Mouse (Mus musculus) intestine, embryonic 15.5 days (tissue): ENCODE data around the gene Utp11. TPM values are rescaled to one million over a fixed set of nuclear protein-coding genes. Genes with fewer than 3 reads are reported as not detected.
"Not testable (repeated sequence)": the region's sequence is repeated elsewhere in the genome, so short reads cannot be mapped to it uniquely, and the experiment has no call there.

Experiments used
- ATAC-seq: fragments of 200-750 bp; cut with Nextera tagmentation; 2 replicates; pipeline ENCODE4 v1.8.0; 2017; ENCODE audit warnings: moderate TSS enrichment, moderate library complexity
- H3K27ac ChIP-seq: fragments of 300-500 bp; sonication (generic); 2 replicates; pipeline ENCODE4 v1.5.1; 2015; ENCODE audit warnings: mild to moderate bottlenecking, inconsistent platforms
- H3K27me3 ChIP-seq: fragments of 300-500 bp; sonication (generic); replicated peaks from 2 replicates; pipeline ENCODE4 v1.6.1; 2015; ENCODE audit warnings: inconsistent platforms
- H3K36me3 ChIP-seq: fragments of 300-500 bp; sonication (generic); 2 replicates; pipeline ENCODE4 v1.6.1; 2015; ENCODE audit warnings: inconsistent platforms
- H3K4me1 ChIP-seq: fragments of 300-500 bp; sonication (generic); replicated peaks from 2 replicates; pipeline ENCODE4 v1.6.1; 2015; ENCODE audit warnings: inconsistent platforms
- H3K4me2 ChIP-seq: fragments of 300-500 bp; sonication (generic); replicated peaks from 2 replicates; pipeline ENCODE4 v1.6.1; 2015; ENCODE audit warnings: mild to moderate bottlenecking, inconsistent platforms
- H3K4me3 ChIP-seq: fragments of 300-500 bp; sonication (generic); replicated peaks from 2 replicates; pipeline ENCODE4 v1.5.1; 2015; ENCODE audit warnings: inconsistent platforms
- H3K9ac ChIP-seq: fragments of 300-500 bp; sonication (generic); 2 replicates; pipeline ENCODE4 v1.6.1; 2015; ENCODE audit warnings: inconsistent platforms
- H3K9me3 ChIP-seq: fragments of 300-500 bp; sonication (generic); 2 replicates; pipeline ENCODE4 v1.6.1; 2016; ENCODE audit warnings: inconsistent platforms
- WGBS: fragments of 180-500 bp; shearing (Covaris S2); methylation state at CpG from one replicate; pipeline ENCODE4 v1.1.7; 2015; 5-methylcytosine and 5-hydroxymethylcytosine counted together
- polyA plus RNA-seq: library from polyadenylated mRNA; unstranded; fragments of >200 nt; fragmentation: Nextera tagmentation; extraction: Ambion mirVana; gene quantifications from 2 replicates; pipeline ENCODE4 v1.2.1, GENCODE M21; 2015

The Utp11 gene
- polyA plus RNA-seq, 1 experiment from 2014 or later = 67.6 TPM

DNA sequence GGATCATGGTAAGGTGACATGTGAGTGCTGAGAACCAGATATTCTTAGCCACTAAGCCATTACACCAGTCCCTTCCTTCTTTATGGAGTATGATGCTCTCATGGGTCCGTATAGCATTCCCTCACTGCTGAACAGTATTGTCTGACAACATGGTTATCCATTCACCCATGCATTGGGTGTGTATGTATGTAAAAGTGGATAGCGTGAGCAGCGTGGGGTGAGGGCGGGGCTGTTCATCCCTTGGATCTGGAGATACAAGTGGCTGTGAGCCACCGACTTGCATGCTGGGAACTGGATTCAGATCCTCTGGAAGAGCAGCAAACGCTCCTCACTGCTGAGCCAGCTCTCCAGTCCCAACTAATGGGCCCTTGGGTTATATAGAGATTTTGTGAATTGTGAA is 19.2 kb upstream of the Utp11 start:
- no peak overlapping the region for H3K27ac ChIP-seq
- no peak overlapping the region for H3K4me3 ChIP-seq
- H3K27me3 ChIP-seq = no peaks in the 10 kb centered on the region
- 81% methylated on average over 6 of the region's 6 CpGs for WGBS
- no peaks in the 10 kb centered on the region for H3K9me3 ChIP-seq
- peaks cover 8% of the 10 kb centered on the region for H3K36me3 ChIP-seq
- peaks cover 33% of the 10 kb centered on the region for H3K4me1 ChIP-seq
- ATAC-seq = no peak
- no peak overlapping the region for H3K9ac ChIP-seq
- H3K4me2 ChIP-seq = no peak overlapping the region

DNA sequence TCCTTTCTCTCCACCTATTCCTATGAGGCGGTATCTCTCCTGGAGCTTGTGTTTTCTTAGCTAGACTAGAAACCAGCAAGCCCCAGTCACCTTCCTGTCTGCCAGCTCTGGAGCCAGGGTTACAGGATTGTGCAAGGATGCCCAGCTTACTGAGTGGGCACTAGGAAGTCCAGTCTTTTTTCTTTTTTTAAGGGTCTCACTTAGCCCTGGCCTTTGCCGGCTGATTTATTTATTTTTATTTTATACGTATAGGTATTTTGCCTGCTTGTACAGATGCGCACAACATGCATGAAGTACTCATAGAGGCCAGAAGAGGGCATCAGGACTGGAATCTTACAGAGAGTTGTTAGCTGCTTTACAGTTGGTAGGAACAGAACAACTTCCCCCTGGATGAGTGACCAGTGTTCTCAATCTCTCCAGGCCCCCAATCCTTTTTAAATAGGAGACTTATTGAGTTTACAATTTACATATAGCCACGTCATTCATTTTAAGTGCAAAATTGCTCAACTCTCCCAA is 17.4 kb upstream of the Utp11 start:
- Histone ChIP-seq H3K36me3 (0 out of 2 replicates have a peak, but pooled peaks cover 3% of the 10 kb centered on the region), H3K9me3 (no peaks in the 10 kb centered on the region), H3K4me2 (peak overlapping the region; percentile 67), H3K4me3 (no peak overlapping the region), H3K9ac (no peak overlapping the region), H3K27ac (0 out of 2 replicates have a peak overlapping the region, but pooled peaks have one; percentile 95), H3K4me1 (peaks cover 28% of the 10 kb centered on the region), H3K27me3 (no peaks in the 10 kb centered on the region)
- no peak for ATAC-seq
- WGBS = 6% methylated on average over 5 of the region's 5 CpGs

DNA sequence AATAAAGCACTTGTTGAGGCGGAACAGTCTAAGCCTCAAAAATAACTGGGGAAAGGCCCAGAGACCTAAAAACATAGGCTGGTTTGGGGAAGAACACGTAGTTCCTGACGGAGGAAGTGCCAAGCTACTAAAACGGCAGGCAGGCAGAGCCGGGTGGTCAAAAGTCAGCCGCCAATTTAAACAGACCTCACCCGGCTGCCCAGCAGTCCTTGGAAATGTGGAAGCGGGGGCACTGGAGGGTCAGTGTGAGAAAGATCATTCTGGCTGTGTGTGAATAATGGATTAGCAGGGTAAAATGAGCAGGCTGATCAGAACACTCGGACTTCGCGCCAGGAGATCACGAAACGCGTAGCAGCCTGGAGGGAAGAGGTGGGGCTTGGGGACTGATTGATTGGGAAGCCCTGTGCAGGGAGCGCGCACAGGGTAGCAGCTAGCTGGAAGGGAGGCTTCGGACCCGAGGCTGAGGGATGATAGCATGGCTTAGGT is 16.6 kb upstream of the Utp11 start:
- H3K36me3 ChIP-seq = 0 out of 2 replicates have a peak, but pooled peaks cover 3% of the 10 kb centered on the region
- WGBS = 3% methylated on average over 18 of the region's 18 CpGs
- no peaks in the 10 kb centered on the region for H3K27me3 ChIP-seq
- H3K9ac ChIP-seq = no peak overlapping the region
- no peak for ATAC-seq
- peak overlapping the region; percentile 67 for H3K4me2 ChIP-seq
- H3K4me3 ChIP-seq = peak overlapping the region; percentile 15; the same call in 1 of the 2 replicates
- H3K4me1 ChIP-seq = peaks cover 28% of the 10 kb centered on the region
- H3K9me3 ChIP-seq = no peaks in the 10 kb centered on the region
- peak overlapping the region; percentile 95 for H3K27ac ChIP-seq

DNA sequence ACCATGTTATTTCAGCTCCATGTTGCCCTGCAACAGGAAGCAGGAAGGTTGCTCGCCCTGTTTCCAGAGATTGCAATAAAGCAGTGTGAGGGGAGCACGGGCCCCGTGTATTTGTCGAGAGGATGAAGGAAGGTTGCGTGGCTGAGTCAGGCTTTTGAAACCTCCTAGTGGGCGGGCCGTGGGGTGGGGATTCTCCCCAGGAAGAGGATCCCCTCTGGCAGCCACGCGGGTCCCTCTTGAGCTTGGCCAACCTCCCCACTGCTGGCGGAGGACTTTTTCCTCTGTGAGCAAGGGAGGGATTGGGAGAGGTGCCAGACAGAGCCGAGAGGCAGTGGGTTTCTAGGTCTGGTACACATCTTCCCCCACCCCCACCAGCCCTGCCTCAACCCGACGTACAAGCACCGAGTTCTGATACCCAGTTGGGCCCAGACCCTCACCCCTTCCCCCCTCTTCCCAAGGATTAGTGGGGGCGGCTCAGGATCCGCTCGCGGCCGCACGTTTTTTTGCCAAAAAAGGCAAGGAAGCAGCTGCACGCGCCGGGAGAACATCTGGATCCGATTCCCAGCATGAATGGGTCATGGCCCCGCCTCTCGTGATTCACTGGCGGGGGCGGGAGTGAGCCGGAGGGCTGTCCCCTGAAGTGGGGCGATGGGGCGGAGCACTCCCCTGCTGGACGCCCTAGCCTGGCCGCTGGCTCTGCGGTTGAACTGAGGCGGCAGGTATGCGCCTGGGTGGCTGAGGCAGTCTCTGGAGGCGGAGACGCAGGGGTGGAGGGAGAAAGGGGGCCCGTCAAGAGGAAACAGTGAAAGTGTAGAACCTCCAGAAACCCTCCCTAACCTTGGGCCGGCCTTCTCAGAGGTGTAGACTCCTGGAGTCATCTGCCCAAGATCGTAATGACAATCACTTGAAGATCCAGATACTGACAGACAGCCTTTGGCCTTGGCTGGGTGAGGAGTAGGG is 15.4 kb upstream of the Utp11 start:
- Histone ChIP-seq H3K9me3 (no peaks in the 10 kb centered on the region), H3K27ac (peak overlapping the region; percentile 95), H3K9ac (peak overlapping the region; percentile 27; the same call in 1 of the 2 replicates), H3K4me3 (peak overlapping the region; percentile 40), H3K4me2 (peak overlapping the region; percentile 67), H3K4me1 (peaks cover 40% of the 10 kb centered on the region), H3K27me3 (no peaks in the 10 kb centered on the region), H3K36me3 (0 out of 2 replicates have a peak, but pooled peaks cover 3% of the 10 kb centered on the region)
- ATAC-seq = peak; percentile 93
- under 1% methylated on average over 41 of the region's 41 CpGs for WGBS

DNA sequence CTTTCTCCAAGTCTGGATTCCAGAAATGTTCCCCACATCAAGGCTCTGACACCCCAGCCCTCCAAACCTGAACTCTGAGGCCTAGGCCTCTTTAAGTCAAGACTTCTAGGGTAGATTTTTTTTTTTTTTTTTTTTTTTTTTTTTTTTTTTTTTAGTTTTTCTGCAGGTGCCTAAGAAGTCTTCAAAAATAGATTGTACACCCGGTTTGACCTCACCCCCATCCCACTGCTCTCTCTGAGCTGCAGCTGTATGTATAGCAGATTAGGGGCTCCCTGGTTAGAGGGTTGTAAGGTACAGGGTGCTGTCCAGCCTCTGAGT is 14.8 kb upstream of the Utp11 start:
- H3K27me3 ChIP-seq, H3K9ac ChIP-seq, H3K4me3 ChIP-seq, ATAC-seq, H3K9me3 ChIP-seq, H3K36me3 ChIP-seq: not testable (repeated sequence)
- 12% methylated on average over 1 of the region's 1 CpGs for whole genome bisulfite sequencing
- H3K27ac ChIP-seq = peak overlapping the region; percentile 95
- H3K4me1 ChIP-seq = peaks cover 46% of the 10 kb centered on the region
- peak overlapping the region; percentile 67 for H3K4me2 ChIP-seq

DNA sequence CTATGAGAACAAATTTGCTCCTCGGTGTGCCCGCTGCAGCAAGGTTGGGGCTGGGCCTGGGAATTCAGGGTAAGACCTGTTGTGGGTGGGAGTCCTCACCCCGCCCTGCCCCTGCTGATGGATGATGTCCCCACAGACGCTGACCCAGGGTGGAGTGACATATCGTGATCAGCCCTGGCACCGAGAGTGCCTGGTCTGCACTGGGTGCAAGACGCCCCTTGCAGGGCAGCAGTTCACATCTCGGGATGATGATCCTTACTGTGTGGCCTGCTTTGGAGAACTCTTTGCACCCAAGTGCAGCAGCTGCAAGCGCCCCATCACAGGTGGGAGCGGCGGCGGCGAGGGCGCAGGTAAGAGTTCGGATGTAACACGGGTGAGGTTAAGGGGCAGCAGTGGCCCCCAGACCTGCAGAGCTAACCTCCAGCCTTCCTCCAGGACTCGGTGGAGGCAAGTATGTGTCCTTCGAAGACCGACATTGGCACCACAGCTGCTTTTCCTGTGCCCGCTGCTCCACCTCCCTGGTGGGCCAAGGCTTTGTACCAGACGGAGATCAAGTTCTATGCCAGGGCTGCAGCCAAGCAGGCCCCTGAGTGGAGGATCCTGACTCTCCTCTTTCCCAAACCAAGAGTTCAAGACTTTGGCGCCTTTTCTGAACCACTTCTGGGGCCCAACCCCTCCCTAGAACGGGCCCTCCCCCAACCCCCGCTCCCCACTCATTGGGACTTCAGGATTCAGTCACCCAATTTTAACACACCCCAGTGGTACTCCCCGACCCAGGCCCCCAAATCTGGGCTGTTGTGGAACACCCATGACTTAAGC is 14.2 kb upstream of the Utp11 start:
- WGBS = 85% methylated on average over 25 of the region's 25 CpGs
- H3K4me3 ChIP-seq, ATAC-seq, H3K9ac ChIP-seq, H3K4me2 ChIP-seq, H3K9me3 ChIP-seq, H3K27me3 ChIP-seq, H3K36me3 ChIP-seq: not testable (repeated sequence)
- peaks cover 47% of the 10 kb centered on the region for H3K4me1 ChIP-seq
- peak overlapping the region; percentile 95 for H3K27ac ChIP-seq

DNA sequence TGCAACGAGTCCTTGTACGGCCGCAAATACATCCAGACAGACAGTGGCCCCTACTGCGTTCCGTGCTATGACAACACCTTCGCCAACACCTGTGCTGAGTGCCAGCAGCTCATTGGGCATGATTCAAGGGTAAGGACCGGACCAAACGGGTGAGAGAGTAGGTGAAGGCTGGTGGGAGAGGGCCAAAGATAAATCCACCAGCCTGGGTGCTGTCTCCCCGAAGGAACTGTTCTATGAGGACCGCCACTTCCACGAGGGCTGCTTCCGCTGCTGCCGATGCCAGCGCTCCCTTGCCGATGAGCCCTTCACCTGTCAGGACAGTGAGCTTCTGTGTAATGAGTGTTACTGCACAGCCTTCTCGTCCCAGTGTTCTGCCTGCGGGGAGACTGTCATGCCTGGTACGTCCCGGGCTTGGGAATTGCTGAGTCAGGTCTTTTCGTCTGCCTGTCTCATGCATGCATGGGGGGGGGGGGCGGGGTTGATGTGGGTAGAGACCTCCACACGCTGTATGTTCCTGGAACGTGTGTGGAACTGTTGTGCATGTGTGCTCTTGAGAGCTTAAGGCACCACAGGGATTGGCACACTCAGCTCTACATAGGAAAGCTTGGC is 12.4 kb upstream of the Utp11 start:
- H3K4me2 ChIP-seq = no peak overlapping the region
- H3K4me1 ChIP-seq = peaks cover 56% of the 10 kb centered on the region
- H3K36me3 ChIP-seq = 0 out of 2 replicates have a peak, but pooled peaks cover 3% of the 10 kb centered on the region
- H3K27me3 ChIP-seq = no peaks in the 10 kb centered on the region
- no peak overlapping the region for H3K4me3 ChIP-seq
- no peaks in the 10 kb centered on the region for H3K9me3 ChIP-seq
- peak overlapping the region; percentile 91; the same call in 1 of the 2 replicates for H3K27ac ChIP-seq
- no peak overlapping the region for H3K9ac ChIP-seq
- ATAC-seq = no peak
- WGBS = 85% methylated on average over 23 of the region's 23 CpGs

DNA sequence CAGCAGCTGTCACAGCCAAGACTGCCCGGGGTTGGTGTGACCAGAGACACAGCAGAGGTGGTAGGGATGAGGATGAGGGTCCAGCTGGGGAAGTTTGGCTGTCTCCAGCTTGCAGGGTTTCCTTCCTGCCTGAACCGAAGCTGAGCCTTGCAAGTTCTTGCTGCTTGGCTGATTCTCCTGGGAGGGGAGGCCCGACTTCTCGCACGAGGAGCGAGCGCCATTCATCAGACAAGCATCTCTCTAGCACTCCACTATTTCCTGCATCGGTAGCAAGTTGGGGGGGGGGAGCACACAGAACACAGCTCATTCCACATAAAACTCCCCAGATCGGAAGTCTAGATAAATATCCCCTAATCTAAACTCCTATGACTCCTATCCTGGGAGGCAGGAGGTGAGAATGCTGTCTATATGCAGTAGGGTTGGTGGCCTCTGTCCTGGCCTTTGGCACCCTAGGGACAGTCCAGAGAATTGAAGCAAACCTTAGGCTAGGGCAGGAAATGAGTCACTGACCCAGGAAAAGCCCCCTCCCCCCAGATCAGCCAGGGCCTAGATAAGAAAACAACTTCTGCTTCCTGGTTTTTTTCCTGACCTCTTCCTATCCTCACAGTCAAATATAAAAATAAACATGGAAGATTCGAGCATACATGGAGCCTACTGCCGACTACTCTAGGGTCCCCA is 11.5 kb upstream of the Utp11 start:
- WGBS = 21% methylated on average over 11 of the region's 11 CpGs
- no peaks in the 10 kb centered on the region for H3K9me3 ChIP-seq
- no peak for ATAC-seq
- H3K27me3 ChIP-seq = no peaks in the 10 kb centered on the region
- H3K4me1 ChIP-seq = peaks cover 49% of the 10 kb centered on the region
- 0 out of 2 replicates have a peak, but pooled peaks cover 3% of the 10 kb centered on the region for H3K36me3 ChIP-seq
- peak overlapping the region; percentile 52 for H3K4me2 ChIP-seq
- H3K27ac ChIP-seq = peak overlapping the region; percentile 91
- no peak overlapping the region for H3K4me3 ChIP-seq
- peak overlapping the region; percentile 36 for H3K9ac ChIP-seq

DNA sequence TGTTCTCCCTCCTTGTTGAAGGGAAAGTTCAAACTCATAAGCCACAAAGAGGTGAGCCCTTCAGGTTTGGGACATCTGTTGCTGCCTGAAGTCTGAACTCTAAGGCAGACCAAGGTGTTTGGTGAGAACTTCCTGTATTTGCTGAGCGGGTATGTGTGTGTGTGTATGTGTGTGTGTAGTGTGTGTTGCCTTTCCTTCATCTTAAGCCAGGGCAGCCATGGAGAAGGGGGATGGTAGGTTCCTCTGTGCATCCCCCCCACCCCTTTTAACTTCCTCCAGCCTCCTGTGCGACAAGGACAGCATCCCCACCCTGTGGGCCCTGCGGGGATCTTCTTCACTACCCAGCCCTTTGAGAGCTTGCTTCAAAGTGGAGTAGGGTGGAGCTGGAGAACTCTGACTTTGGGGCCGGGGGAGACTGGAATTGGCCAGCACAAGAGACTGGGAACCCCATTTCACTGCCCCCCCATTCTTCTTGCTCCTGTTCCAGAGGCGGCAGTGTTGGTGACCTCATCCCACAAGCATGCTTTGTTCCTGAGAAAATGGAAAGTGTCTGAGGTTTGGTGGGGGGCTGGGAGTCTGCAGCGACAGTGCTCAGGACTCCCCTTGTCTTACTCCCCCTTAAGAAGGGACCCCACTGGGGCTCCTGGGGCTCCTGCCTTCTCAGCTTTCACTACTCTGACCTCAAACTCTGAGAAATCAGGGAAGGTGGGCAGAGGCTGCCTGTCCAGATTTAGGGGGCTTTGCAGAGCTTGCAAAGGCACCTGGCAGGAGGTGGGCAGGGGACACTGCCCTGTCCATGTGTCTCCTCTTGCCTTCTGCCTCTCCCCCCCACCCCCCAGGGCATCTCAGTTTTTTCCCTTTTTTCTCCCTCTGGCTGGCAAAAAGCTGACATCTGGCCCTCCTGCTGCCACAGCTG is 10.7 kb upstream of the Utp11 start:
- peaks cover 52% of the 10 kb centered on the region for H3K4me1 ChIP-seq
- peak overlapping the region; percentile 17 for H3K4me3 ChIP-seq
- no peaks in the 10 kb centered on the region for H3K27me3 ChIP-seq
- peak overlapping the region; percentile 36 for H3K9ac ChIP-seq
- ATAC-seq = no peak
- WGBS = 20% methylated on average over 6 of the region's 6 CpGs
- 0 out of 2 replicates have a peak, but pooled peaks cover 3% of the 10 kb centered on the region for H3K36me3 ChIP-seq
- H3K9me3 ChIP-seq = no peaks in the 10 kb centered on the region
- H3K27ac ChIP-seq = peak overlapping the region; percentile 91
- peak overlapping the region; percentile 52 for H3K4me2 ChIP-seq

DNA sequence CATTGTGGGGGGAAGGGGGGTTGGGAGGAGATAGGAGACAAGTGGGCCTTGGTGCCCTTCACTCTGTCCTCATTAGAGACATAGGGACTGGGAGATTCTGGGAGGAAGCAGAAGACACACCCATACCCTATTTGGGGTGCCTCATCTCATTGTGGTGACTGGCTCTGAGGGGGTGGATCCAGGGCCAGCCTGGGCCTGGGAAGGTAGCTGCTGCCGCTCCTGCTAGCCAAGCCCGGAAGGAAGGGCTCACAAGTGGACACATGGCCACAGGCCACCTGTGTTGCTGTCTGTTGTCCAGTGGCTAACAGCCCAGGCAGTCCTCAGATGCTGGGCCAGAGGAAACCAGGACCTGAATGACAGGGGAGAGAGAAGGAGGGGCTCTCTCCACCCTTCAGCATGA is 10.0 kb upstream of the Utp11 start:
- WGBS = 40% methylated on average over 2 of the region's 2 CpGs
- Histone ChIP-seq H3K27ac (peak overlapping the region; percentile 91), H3K9ac (no peak overlapping the region), H3K4me2 (peak overlapping the region; percentile 52), H3K9me3 (no peaks in the 10 kb centered on the region), H3K27me3 (no peaks in the 10 kb centered on the region), H3K4me3 (peak overlapping the region; percentile 17; the same call in 1 of the 2 replicates), H3K36me3 (0 out of 2 replicates have a peak, but pooled peaks cover 3% of the 10 kb centered on the region), H3K4me1 (peaks cover 48% of the 10 kb centered on the region)
- ATAC-seq = no peak
